Mouse (Mus musculus): ENCODE data around the gene Clec4n. TPM values are rescaled to one million over a fixed set of nuclear protein-coding genes. Genes with fewer than 3 reads are reported as not detected.

Clec4n gene
- not detected for polyA plus RNA-seq (2012; fragmentation: generic; extraction: Trizol)

GRCm38 (mm10) chr6:123229644-123230043, at the start of gene Clec4n:
Gene Clec4n (plus strand): TSS chr6:123229843.

GRCm38 (mm10) chr6:123261555-123262161, 32.0 kb downstream of the Clec4n start, which contains the start of gene Clec4d:
Gene Clec4d (plus strand): TSS chr6:123262111.

GRCm38 (mm10) chr6:123289753-123290152, 60.1 kb downstream of the Clec4n start, which contains the start of gene Clec4e:
Gene Clec4e (minus strand): TSS chr6:123289870.

Other genes starting within 250 kb of the Clec4n start
- not detected for gene Clec4a4, start 239.5 kb upstream of the Clec4n start, polyA plus RNA-seq (2012; fragmentation: generic; extraction: Trizol)
- not detected for gene Clec4b1, start 179.9 kb upstream of the Clec4n start, polyA plus RNA-seq (2012; fragmentation: generic; extraction: Trizol)
- gene Clec4a2, start 123.4 kb upstream of the Clec4n start, polyA plus RNA-seq (2012; fragmentation: generic; extraction: Trizol): not detected
- not detected for gene Clec4b2, start 57.0 kb upstream of the Clec4n start, polyA plus RNA-seq (2012; fragmentation: generic; extraction: Trizol)
- gene Clec4d, start 32.3 kb downstream of the Clec4n start, polyA plus RNA-seq (2012; fragmentation: generic; extraction: Trizol): not detected
- gene Clec4e, start 60.0 kb downstream of the Clec4n start, polyA plus RNA-seq (2012; fragmentation: generic; extraction: Trizol): not detected
- not detected for gene Vmn2r19, start 78.5 kb downstream of the Clec4n start, polyA plus RNA-seq (2012; fragmentation: generic; extraction: Trizol)
- gene Vmn2r20, start 188.3 kb downstream of the Clec4n start, polyA plus RNA-seq (2012; fragmentation: generic; extraction: Trizol): not detected